Mouse (Mus musculus): Measurements from ENCODE around the gene Zc3h7b.

DNA sequence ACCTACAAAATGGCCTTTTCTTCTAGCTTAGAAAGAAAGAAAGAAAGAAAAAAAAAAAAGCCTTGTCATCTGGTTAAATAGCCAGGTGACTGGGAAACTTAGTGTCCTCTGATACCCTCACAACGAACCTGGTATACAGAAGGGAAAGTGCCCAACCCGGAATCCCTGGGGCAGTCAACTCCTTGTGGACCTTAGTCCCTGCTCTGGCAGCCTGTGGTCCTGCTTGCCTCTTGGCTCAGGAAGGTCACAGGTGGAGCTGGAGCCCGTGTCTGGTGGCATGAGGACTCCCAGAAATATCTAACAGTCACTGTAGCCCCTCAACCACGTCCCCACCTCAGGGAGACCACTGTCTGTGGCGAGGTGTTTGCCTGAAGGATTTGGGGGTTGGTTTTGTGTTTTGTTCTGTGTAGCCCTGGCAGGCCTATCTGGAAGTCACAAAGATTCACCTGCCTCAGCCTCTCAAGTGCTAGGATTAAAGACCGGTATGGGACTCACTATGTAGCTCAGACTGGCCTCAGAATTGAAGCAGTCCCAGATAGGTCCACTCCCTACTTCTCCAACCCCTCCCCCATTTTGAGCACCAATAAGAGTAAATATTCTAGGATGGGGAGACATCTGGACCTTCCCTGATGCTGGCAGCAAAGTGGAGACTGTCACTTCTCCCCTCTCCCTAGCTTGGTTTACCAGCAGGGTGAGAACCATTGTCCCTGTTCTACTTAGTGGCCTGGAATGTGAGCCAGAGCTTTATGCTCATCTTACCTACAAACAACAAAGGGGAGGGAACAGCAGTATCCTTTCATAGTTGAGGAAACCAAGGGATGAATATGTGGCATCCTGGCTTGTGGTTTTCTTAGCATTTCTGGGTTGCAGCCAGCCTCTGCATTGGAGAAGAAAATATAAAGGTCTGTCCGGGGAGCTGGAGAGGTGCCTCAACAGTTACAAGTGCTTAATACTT, 92.4 kb downstream of the Zc3h7b start:
- TF ChIP-seq EP300 (IDR thresholded peaks at IDR 0.05; ENCODE audit: low read depth), result no peak
- TF ChIP-seq CTCF (IDR thresholded peaks at IDR 0.05; ENCODE audit: low read depth), result no peak
